Mouse (Mus musculus) brain, embryonic 14.5 days (tissue): Measurements from ENCODE around the gene Abca14.

Source experiments
- CTCF ChIP-seq: fragments of 200-500 bp; IDR thresholded peaks from 2 replicates; pipeline ENCODE4 v1.5.1; 2012; ENCODE audit warnings: inconsistent platforms, mild to moderate bottlenecking, moderate library complexity, borderline replicate concordance; ENCODE audit not compliant: insufficient read depth, insufficient read length; ENCODE audit errors: extremely low read depth
- POLR2A ChIP-seq: fragments of 200-500 bp; IDR thresholded peaks from 2 replicates; pipeline ENCODE4 v1.6.1; 2012; ENCODE audit warnings: mild to moderate bottlenecking, inconsistent platforms, borderline replicate concordance; ENCODE audit not compliant: poor library complexity, insufficient read depth, insufficient read length, severe bottlenecking; ENCODE audit errors: extremely low read depth

DNA sequence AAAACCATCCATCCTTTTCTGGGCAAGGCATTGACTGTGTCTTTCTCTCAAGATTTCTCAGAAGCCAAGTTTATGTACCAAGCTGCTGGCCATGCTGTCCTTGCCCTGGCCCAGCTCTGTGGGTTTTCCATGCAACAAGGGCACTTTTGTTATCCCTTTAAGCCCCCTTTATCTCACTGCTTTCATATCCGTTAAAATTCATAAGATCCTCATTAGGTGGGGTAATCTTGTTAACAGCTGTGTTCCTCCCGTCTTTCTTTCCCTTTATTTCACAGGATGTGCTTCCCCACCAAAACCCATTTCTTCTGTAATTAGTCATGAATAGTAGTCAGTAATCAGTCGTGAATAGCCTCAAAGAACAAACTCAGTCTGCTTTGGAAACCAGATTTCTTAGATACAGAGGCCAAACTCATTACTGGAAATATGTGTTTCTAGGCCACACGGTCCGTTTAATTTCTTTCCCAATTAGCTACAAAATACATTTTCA, 46.1 kb upstream of the Abca14 start:
- no peak for TF ChIP-seq CTCF
- no peak for TF ChIP-seq POLR2A
